Mouse (Mus musculus): ENCODE results near the gene Slc2a1. TPM values are rescaled to one million over a fixed set of nuclear protein-coding genes. Genes with fewer than 3 reads are reported as not detected.

The Slc2a1 gene
- polyA plus RNA-seq, 1 experiment from 2014 or later: 142 TPM

- H3K9me3 ChIP-seq (replicated peaks; ENCODE audit: control insufficient read depth, low read length): no peaks in the 10 kb centered on the region
- H3K9ac ChIP-seq (ENCODE audit: low read length): no peak overlapping the region
- H3K4me3 ChIP-seq (replicated peaks; ENCODE audit: low read length): no peak overlapping the region
- H3K27me3 ChIP-seq (ENCODE audit: control insufficient read depth, insufficient read depth, low read length): no peaks in the 10 kb centered on the region
- WGBS: 87% methylated on average over 13 of the region's 13 CpGs
- H3K36me3 ChIP-seq (ENCODE audit: control insufficient read depth, insufficient read depth, low read length): peaks cover 38% of the 10 kb centered on the region
- ATAC-seq (ENCODE audit: insufficient read depth, low FRiP score): no peak
- no peak overlapping the region for H3K27ac ChIP-seq (ENCODE audit: low read length)
- no peaks in the 10 kb centered on the region for H3K4me1 ChIP-seq (ENCODE audit: control insufficient read depth, insufficient read depth, low read length)
- no peak overlapping the region for H3K4me2 ChIP-seq (ENCODE audit: low read depth, low read length)
These were observed 24.8 kb downstream of the Slc2a1 start for GRCm38 (mm10) chr4:119133306-119133705.

- H3K4me1 ChIP-seq (ENCODE audit: control insufficient read depth, insufficient read depth, low read length): no peaks in the 10 kb centered on the region
- peaks cover 38% of the 10 kb centered on the region for H3K36me3 ChIP-seq (ENCODE audit: control insufficient read depth, insufficient read depth, low read length)
- H3K4me2 ChIP-seq (ENCODE audit: low read depth, low read length): no peak overlapping the region
- H3K9me3 ChIP-seq (replicated peaks; ENCODE audit: control insufficient read depth, low read length): no peaks in the 10 kb centered on the region
- H3K27me3 ChIP-seq (ENCODE audit: control insufficient read depth, insufficient read depth, low read length): no peaks in the 10 kb centered on the region
- H3K27ac ChIP-seq (ENCODE audit: low read length): no peak overlapping the region
- H3K9ac ChIP-seq (ENCODE audit: low read length): no peak overlapping the region
- no peak for ATAC-seq (ENCODE audit: insufficient read depth, low FRiP score)
- H3K4me3 ChIP-seq (replicated peaks; ENCODE audit: low read length): no peak overlapping the region
- 91% methylated on average over 13 of the region's 13 CpGs for WGBS
These were observed 25.3 kb downstream of the Slc2a1 start for GRCm38 (mm10) chr4:119133860-119134259.

DNA sequence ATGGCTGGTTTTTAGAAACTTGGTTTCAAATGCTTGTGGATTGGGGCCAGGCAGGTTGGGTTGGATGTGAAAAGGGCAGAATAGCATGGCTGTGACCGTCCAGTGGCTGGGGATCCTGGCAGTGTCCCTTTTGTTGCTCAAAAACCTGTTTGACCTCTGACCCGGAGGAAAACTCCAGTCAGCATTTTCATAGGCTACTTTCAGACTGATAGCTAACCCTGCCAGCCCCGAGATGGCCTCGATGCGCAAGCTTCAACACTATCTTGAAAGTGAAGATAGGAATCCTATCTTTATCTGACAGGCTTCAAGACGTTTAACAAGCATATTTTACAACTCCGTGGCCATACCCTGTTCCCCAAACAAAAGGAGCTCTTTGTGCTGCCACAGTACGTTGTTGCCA lies 28.8 kb downstream of the Slc2a1 start:
- ATAC-seq (ENCODE audit: insufficient read depth, low FRiP score): no peak
- H3K27me3 ChIP-seq (ENCODE audit: control insufficient read depth, insufficient read depth, low read length): no peaks in the 10 kb centered on the region
- H3K4me3 ChIP-seq (replicated peaks; ENCODE audit: low read length): no peak overlapping the region
- H3K27ac ChIP-seq (ENCODE audit: low read length): no peak overlapping the region
- H3K36me3 ChIP-seq (ENCODE audit: control insufficient read depth, insufficient read depth, low read length): peaks cover 31% of the 10 kb centered on the region
- H3K4me2 ChIP-seq (ENCODE audit: low read depth, low read length): no peak overlapping the region
- H3K9ac ChIP-seq (ENCODE audit: low read length): no peak overlapping the region
- H3K9me3 ChIP-seq (replicated peaks; ENCODE audit: control insufficient read depth, low read length): no peaks in the 10 kb centered on the region
- H3K4me1 ChIP-seq (ENCODE audit: control insufficient read depth, insufficient read depth, low read length): no peaks in the 10 kb centered on the region
- 60% methylated on average over 8 of the region's 8 CpGs for WGBS

- Histone ChIP-seq H3K27ac (ENCODE audit: low read length) (0 out of 2 replicates have a peak overlapping the region, but pooled peaks have one; percentile 21), H3K9me3 (replicated peaks; ENCODE audit: control insufficient read depth, low read length) (no peaks in the 10 kb centered on the region), H3K4me2 (ENCODE audit: low read depth, low read length) (peak overlapping the region; percentile 28), H3K27me3 (ENCODE audit: control insufficient read depth, insufficient read depth, low read length) (no peaks in the 10 kb centered on the region), H3K4me1 (ENCODE audit: control insufficient read depth, insufficient read depth, low read length) (0 out of 2 replicates have a peak, but pooled peaks cover 3% of the 10 kb centered on the region), H3K36me3 (ENCODE audit: control insufficient read depth, insufficient read depth, low read length) (peaks cover 23% of the 10 kb centered on the region), H3K4me3 (replicated peaks; ENCODE audit: low read length) (no peak overlapping the region), H3K9ac (ENCODE audit: low read length) (peak overlapping the region; percentile 44; the same call in 1 of the 2 replicates)
- 21% methylated on average over 18 of the region's 18 CpGs for WGBS
- ATAC-seq (ENCODE audit: insufficient read depth, low FRiP score): peak; percentile 80
These were observed 29.7 kb downstream of the Slc2a1 start for GRCm38 (mm10) chr4:119138171-119138570.

DNA sequence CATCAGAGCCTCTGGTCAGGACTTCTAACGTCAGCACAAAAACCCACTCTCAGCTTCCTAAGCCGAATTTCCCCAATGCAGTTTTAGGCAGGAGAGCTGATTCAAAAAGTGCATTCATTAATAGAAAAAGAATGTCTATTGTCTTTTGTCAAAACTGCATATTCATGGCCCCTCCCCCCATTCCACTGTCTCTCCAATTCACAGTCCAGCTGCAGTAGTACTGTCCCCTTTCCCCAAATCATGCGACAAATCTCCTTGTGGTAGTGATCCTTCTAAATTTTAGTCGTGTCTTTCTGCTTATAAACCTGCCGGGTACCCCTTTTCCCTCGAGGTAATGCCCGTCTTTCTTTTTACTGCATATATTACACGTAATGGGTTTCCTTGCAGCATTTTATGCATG lies 30.3 kb downstream of the Slc2a1 start:
- WGBS: 62% methylated on average over 8 of the region's 8 CpGs
- H3K4me2 ChIP-seq (ENCODE audit: low read depth, low read length): peak overlapping the region; percentile 28; the same call in 1 of the 2 replicates

DNA sequence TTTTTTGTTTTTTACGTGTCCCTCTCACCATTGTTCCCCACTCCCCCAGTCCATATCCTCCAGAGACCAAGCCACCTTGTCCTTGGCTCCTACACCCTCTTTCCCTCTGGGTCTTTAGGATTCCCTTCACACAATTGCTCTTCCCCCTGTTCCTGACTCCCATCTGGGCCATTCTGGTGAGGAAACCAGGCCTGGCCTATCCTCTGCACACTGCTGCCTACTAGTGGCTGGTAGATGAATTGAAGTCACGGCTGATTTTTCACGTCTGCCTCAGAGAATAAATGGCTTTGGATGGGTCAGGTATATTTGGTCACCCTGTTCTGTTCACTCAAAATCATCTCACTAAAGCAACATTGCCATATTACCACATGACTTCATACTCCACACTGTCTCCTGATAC lies 31.6 kb downstream of the Slc2a1 start:
- Histone ChIP-seq H3K27ac (ENCODE audit: low read length) (no peak overlapping the region), H3K27me3 (ENCODE audit: control insufficient read depth, insufficient read depth, low read length) (no peaks in the 10 kb centered on the region), H3K4me1 (ENCODE audit: control insufficient read depth, insufficient read depth, low read length) (0 out of 2 replicates have a peak, but pooled peaks cover 3% of the 10 kb centered on the region), H3K9me3 (replicated peaks; ENCODE audit: control insufficient read depth, low read length) (no peaks in the 10 kb centered on the region), H3K4me3 (replicated peaks; ENCODE audit: low read length) (no peak overlapping the region), H3K9ac (ENCODE audit: low read length) (no peak overlapping the region), H3K4me2 (ENCODE audit: low read depth, low read length) (no peak overlapping the region), H3K36me3 (ENCODE audit: control insufficient read depth, insufficient read depth, low read length) (peaks cover 14% of the 10 kb centered on the region)
- WGBS: 56% methylated on average over 3 of the region's 3 CpGs
- ATAC-seq (ENCODE audit: insufficient read depth, low FRiP score): no peak

More for the DNA sequence above, 30.3 kb downstream of the Slc2a1 start:
- Histone ChIP-seq H3K36me3 (ENCODE audit: control insufficient read depth, insufficient read depth, low read length) (peaks cover 20% of the 10 kb centered on the region), H3K9me3 (replicated peaks; ENCODE audit: control insufficient read depth, low read length) (no peaks in the 10 kb centered on the region), H3K4me1 (ENCODE audit: control insufficient read depth, insufficient read depth, low read length) (0 out of 2 replicates have a peak, but pooled peaks cover 3% of the 10 kb centered on the region), H3K27ac (ENCODE audit: low read length) (no peak overlapping the region; the same call in 1 of the 2 replicates), H3K27me3 (ENCODE audit: control insufficient read depth, insufficient read depth, low read length) (no peaks in the 10 kb centered on the region), H3K9ac (ENCODE audit: low read length) (no peak overlapping the region), H3K4me3 (replicated peaks; ENCODE audit: low read length) (no peak overlapping the region)
- ATAC-seq (ENCODE audit: insufficient read depth, low FRiP score): no peak

GRCm38 (mm10) chr4:119141191-119141590 lies 32.7 kb downstream of the Slc2a1 start:
- no peaks in the 10 kb centered on the region for H3K9me3 ChIP-seq (replicated peaks; ENCODE audit: control insufficient read depth, low read length)
- no peak overlapping the region for H3K4me2 ChIP-seq (ENCODE audit: low read depth, low read length)
- no peak overlapping the region for H3K4me3 ChIP-seq (replicated peaks; ENCODE audit: low read length)
- 0 out of 2 replicates have a peak, but pooled peaks cover 3% of the 10 kb centered on the region for H3K4me1 ChIP-seq (ENCODE audit: control insufficient read depth, insufficient read depth, low read length)
- peaks cover 6% of the 10 kb centered on the region; the same call in 1 of the 2 replicates for H3K36me3 ChIP-seq (ENCODE audit: control insufficient read depth, insufficient read depth, low read length)
- no peak overlapping the region for H3K9ac ChIP-seq (ENCODE audit: low read length)
- ATAC-seq (ENCODE audit: insufficient read depth, low FRiP score): 0 out of 2 replicates have a peak, but pooled peaks have one; percentile 37
- no peak overlapping the region for H3K27ac ChIP-seq (ENCODE audit: low read length)
- no peaks in the 10 kb centered on the region for H3K27me3 ChIP-seq (ENCODE audit: control insufficient read depth, insufficient read depth, low read length)
- WGBS: 60% methylated on average over 10 of the region's 10 CpGs

- peak overlapping the region; percentile 23 for H3K4me3 ChIP-seq (replicated peaks; ENCODE audit: low read length)
- no peaks in the 10 kb centered on the region for H3K36me3 ChIP-seq (ENCODE audit: control insufficient read depth, insufficient read depth, low read length)
- H3K4me2 ChIP-seq (ENCODE audit: low read depth, low read length): peak overlapping the region; percentile 44
- H3K9ac ChIP-seq (ENCODE audit: low read length): peak overlapping the region; percentile 31; the same call in 1 of the 2 replicates
- H3K9me3 ChIP-seq (replicated peaks; ENCODE audit: control insufficient read depth, low read length): no peaks in the 10 kb centered on the region
- H3K27me3 ChIP-seq (ENCODE audit: control insufficient read depth, insufficient read depth, low read length): no peaks in the 10 kb centered on the region
- 30% methylated on average over 24 of the region's 24 CpGs for WGBS
- 0 out of 2 replicates have a peak, but pooled peaks cover 3% of the 10 kb centered on the region for H3K4me1 ChIP-seq (ENCODE audit: control insufficient read depth, insufficient read depth, low read length)
- ATAC-seq (ENCODE audit: insufficient read depth, low FRiP score): no peak; the same call in 1 of the 2 replicates
- no peak overlapping the region for H3K27ac ChIP-seq (ENCODE audit: low read length)
These were observed 33.8 kb downstream of the Slc2a1 start for GRCm38 (mm10) chr4:119142230-119142871.

DNA sequence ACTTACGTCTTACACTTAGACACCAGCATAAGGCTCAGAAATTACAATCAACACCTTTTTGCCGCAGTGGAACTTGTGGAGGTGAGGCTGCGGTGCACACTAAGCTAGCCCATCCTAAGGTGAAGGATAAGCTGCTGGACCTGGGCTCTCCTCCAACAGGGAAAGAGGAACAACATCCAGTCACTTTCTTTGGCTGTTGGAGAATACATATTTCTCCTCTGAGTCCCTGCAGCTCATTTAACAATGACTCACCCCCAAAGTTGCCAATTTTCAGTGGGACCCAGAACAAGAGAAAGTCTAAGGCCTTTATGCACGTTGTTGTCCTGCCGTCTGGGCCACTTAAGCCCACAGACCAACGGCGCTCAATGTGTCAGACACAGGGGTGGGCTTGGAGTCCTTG lies 38.3 kb downstream of the Slc2a1 start:
- WGBS: 81% methylated on average over 7 of the region's 7 CpGs
- Histone ChIP-seq H3K27me3 (ENCODE audit: control insufficient read depth, insufficient read depth, low read length) (no peaks in the 10 kb centered on the region), H3K4me3 (replicated peaks; ENCODE audit: low read length) (no peak overlapping the region), H3K4me2 (ENCODE audit: low read depth, low read length) (no peak overlapping the region), H3K9me3 (replicated peaks; ENCODE audit: control insufficient read depth, low read length) (no peaks in the 10 kb centered on the region), H3K9ac (ENCODE audit: low read length) (no peak overlapping the region), H3K4me1 (ENCODE audit: control insufficient read depth, insufficient read depth, low read length) (0 out of 2 replicates have a peak, but pooled peaks cover 3% of the 10 kb centered on the region), H3K27ac (ENCODE audit: low read length) (no peak overlapping the region), H3K36me3 (ENCODE audit: control insufficient read depth, insufficient read depth, low read length) (no peaks in the 10 kb centered on the region)
- ATAC-seq (ENCODE audit: insufficient read depth, low FRiP score): no peak

Measured in stomach, embryonic 16.5 days (tissue).